Mouse (Mus musculus) MEL (cell line): ENCODE data around the gene Ino80. TPM values are rescaled to one million over a fixed set of nuclear protein-coding genes. Genes with fewer than 3 reads are reported as not detected.
A peak's percentile ranks its signal among the peaks of the same experiment; 100 is the strongest.

Experiments used
- DNase-seq: peaks from one replicate; pipeline ENCODE4 v3.0.0; 2011; ENCODE audit warnings: low read depth, low spot score
- H3K27ac ChIP-seq: 2 replicates; pipeline ENCODE4 v1.5.1; 2012; ENCODE audit warnings: low read depth, mild to moderate bottlenecking, control low read depth, low read length, moderate library complexity; ENCODE audit not compliant: control insufficient read depth
- H3K27me3 ChIP-seq, 2 experiments: fragments of 150-350 bp in 1 of 2; sonication (generic) in 1 of 2; 2 replicates each; pipeline ENCODE4 v1.6.1; 2012; ENCODE audit warnings: low read length in 2 of 2, mild to moderate bottlenecking in 2 of 2, improper control_type of control experiment in 1 of 2, moderate library complexity in 1 of 2; ENCODE audit not compliant: insufficient read depth in 2 of 2, control insufficient read depth in 1 of 2
- H3K36me3 ChIP-seq, 2 experiments: 2 replicates each; pipeline ENCODE4 v1.6.1; 2012 to 2014; ENCODE audit warnings: low read length in 2 of 2, improper control_type of control experiment in 1 of 2, inconsistent platforms in 1 of 2, mild to moderate bottlenecking in 1 of 2; ENCODE audit not compliant: insufficient read depth in 2 of 2, control insufficient read depth in 1 of 2
- H3K4me1 ChIP-seq, 2 experiments: fragments of 150-350 bp in 1 of 2; sonication (generic) in 1 of 2; 2 replicates each; pipeline ENCODE4 v1.6.1; 2012; ENCODE audit warnings: low read length in 2 of 2, improper control_type of control experiment in 1 of 2, mild to moderate bottlenecking in 1 of 2; ENCODE audit not compliant: insufficient read depth in 2 of 2, control insufficient read depth in 1 of 2
- H3K4me3 ChIP-seq, 2 experiments: fragments of 150-350 bp in 1 of 2; sonication (generic) in 1 of 2; 2 replicates each; pipeline ENCODE4 v1.5.1; 2012; ENCODE audit warnings: low read depth in 2 of 2, low read length in 2 of 2, mild to moderate bottlenecking in 2 of 2, moderate library complexity in 2 of 2, control low read depth in 1 of 2, improper control_type of control experiment in 1 of 2; ENCODE audit not compliant: control insufficient read depth in 1 of 2, insufficient read depth in 1 of 2
- H3K79me2 ChIP-seq: 2 replicates; pipeline ENCODE4 v1.6.1; 2012; ENCODE audit warnings: mild to moderate bottlenecking, low read length, moderate library complexity; ENCODE audit not compliant: control insufficient read depth, poor library complexity, insufficient read depth
- H3K9ac ChIP-seq: 2 replicates; pipeline ENCODE4 v1.6.1; 2012; ENCODE audit warnings: low read depth, mild to moderate bottlenecking, control low read depth, low read length, moderate library complexity; ENCODE audit not compliant: control insufficient read depth, poor library complexity, severe bottlenecking
- H3K9me3 ChIP-seq: fragments of 150-350 bp; sonication (generic); replicated peaks from 2 replicates; pipeline ENCODE4 v1.6.1; 2012; ENCODE audit warnings: mild to moderate bottlenecking, low read length, improper control_type of control experiment, moderate library complexity; ENCODE audit not compliant: insufficient read depth
- CHD1 ChIP-seq: IDR thresholded peaks from 2 replicates; pipeline ENCODE4 v1.6.1; 2012; ENCODE audit warnings: low read depth, mild to moderate bottlenecking, inconsistent platforms, low read length, improper control_type of control experiment
- CHD2 ChIP-seq: IDR thresholded peaks from 2 replicates; pipeline ENCODE4 v1.6.1; 2011; ENCODE audit warnings: low read length, improper control_type of control experiment
- E2F4 ChIP-seq: IDR thresholded peaks from 2 replicates; pipeline ENCODE4 v1.6.1; 2011; ENCODE audit warnings: low read depth, low read length, improper control_type of control experiment, borderline replicate concordance
- GABPA ChIP-seq: IDR thresholded peaks from 2 replicates; pipeline ENCODE4 v1.6.1; 2012; ENCODE audit warnings: low read depth, mild to moderate bottlenecking, inconsistent platforms, low read length, improper control_type of control experiment, moderate library complexity
- GATA1 ChIP-seq: IDR thresholded peaks from 2 replicates; pipeline ENCODE4 v1.6.1; 2011; ENCODE audit warnings: low read depth, low read length, improper control_type of control experiment
- HCFC1 ChIP-seq: IDR thresholded peaks from 2 replicates; pipeline ENCODE4 v1.6.1; 2012; ENCODE audit warnings: low read depth, mild to moderate bottlenecking, inconsistent platforms, low read length, improper control_type of control experiment, moderate library complexity
- JUND ChIP-seq: IDR thresholded peaks from 2 replicates; pipeline ENCODE4 v1.6.1; 2011; ENCODE audit warnings: low read depth, mild to moderate bottlenecking, improper control_type of control experiment, low read length
- KAT2A ChIP-seq: conservative IDR thresholded peaks from 2 replicates; pipeline ENCODE4 v1.6.1; 2012; ENCODE audit warnings: low read depth, low read length, improper control_type of control experiment, inconsistent platforms
- MAX ChIP-seq: IDR thresholded peaks from 2 replicates; pipeline ENCODE4 v1.6.1; 2011; ENCODE audit warnings: low read length, improper control_type of control experiment
- MAZ ChIP-seq: IDR thresholded peaks from 2 replicates; pipeline ENCODE4 v1.6.1; 2012; ENCODE audit warnings: low read depth, mild to moderate bottlenecking, inconsistent platforms, low read length, improper control_type of control experiment
- MEF2A ChIP-seq: IDR thresholded peaks from 2 replicates; pipeline ENCODE4 v1.6.1; 2014; ENCODE audit warnings: low read depth, mild to moderate bottlenecking, inconsistent platforms, low read length, improper control_type of control experiment; ENCODE audit not compliant: poor library complexity, insufficient replicate concordance, severe bottlenecking; ENCODE audit errors: extremely low read depth
- MXI1 ChIP-seq: IDR thresholded peaks from 2 replicates; pipeline ENCODE4 v1.6.1; 2011; ENCODE audit warnings: mild to moderate bottlenecking, low read depth, low read length, improper control_type of control experiment
- MYB ChIP-seq: IDR thresholded peaks from 2 replicates; pipeline ENCODE4 v1.6.1; 2011; ENCODE audit warnings: mild to moderate bottlenecking, low read depth, low read length, improper control_type of control experiment
- MYC ChIP-seq: IDR thresholded peaks from 2 replicates; pipeline ENCODE4 v1.6.1; 2011; ENCODE audit warnings: low read depth, mild to moderate bottlenecking, low read length, improper control_type of control experiment, moderate library complexity
- NELFE ChIP-seq: IDR thresholded peaks from 2 replicates; pipeline ENCODE4 v1.6.1; 2011; ENCODE audit warnings: low read depth, low read length, improper control_type of control experiment
- TBP ChIP-seq: IDR thresholded peaks from 2 replicates; pipeline ENCODE4 v1.8.0; 2011; ENCODE audit warnings: low read depth, low read length, improper control_type of control experiment
- TCF12 ChIP-seq: IDR thresholded peaks from 2 replicates; pipeline ENCODE4 v1.6.1; 2014; ENCODE audit warnings: low read depth, mild to moderate bottlenecking, inconsistent platforms, low read length, improper control_type of control experiment, moderate library complexity
- USF1 ChIP-seq: IDR thresholded peaks from 2 replicates; pipeline ENCODE4 v1.6.1; 2014; ENCODE audit warnings: low read depth, mild to moderate bottlenecking, inconsistent platforms, low read length, improper control_type of control experiment, moderate library complexity
- USF2 ChIP-seq, 2 experiments: IDR thresholded peaks; 2 replicates each; pipeline ENCODE4 v1.6.1; 2011 to 2012; ENCODE audit warnings: improper control_type of control experiment in 2 of 2, low read length in 2 of 2, borderline replicate concordance in 1 of 2, inconsistent platforms in 1 of 2, low read depth in 1 of 2, mild to moderate bottlenecking in 1 of 2; ENCODE audit not compliant: insufficient read depth in 1 of 2
- ZNF384 ChIP-seq: IDR thresholded peaks from 2 replicates; pipeline ENCODE4 v1.6.1; 2012; ENCODE audit warnings: low read depth, mild to moderate bottlenecking, inconsistent platforms, low read length, improper control_type of control experiment
- polyA plus RNA-seq, 2 experiments: library from polyadenylated mRNA; stranded (reverse) in 1 of 2; unstranded in 1 of 2; fragments of >175 nt in 1 of 2; fragments of >200 nt in 1 of 2; gene quantifications; 2 replicates each; pipeline versions ENCODE4 v1.2.1 to v1.2.4; 2012; ENCODE audit warnings: low replicate concordance in 2 of 2, low read depth in 1 of 2; ENCODE audit not compliant: insufficient read length in 2 of 2, insufficient read depth in 1 of 2, missing spikeins in 1 of 2
- total RNA-seq: library from RNA; depleted of rRNA; stranded (reverse); fragments of 300-350 nt; gene quantifications from 2 replicates; pipeline ENCODE4 v1.2.3, GENCODE M21; 2012

Gene Ino80
- total and polyA plus RNA-seq, 3 experiments, result 13.9 to 37.9 (median 23.1) TPM

- Histone ChIP-seq H3K36me3 (no peaks in the 10 kb centered on the region; a peak in 1 of 4 replicates), H3K9me3 (no peaks in the 10 kb centered on the region), H3K27ac (no peak overlapping the region), H3K4me1 (no peaks in the 10 kb centered on the region)
- DNase-seq, result no peak
- TF ChIP-seq MAZ, result no peak
- no peak for TF ChIP-seq MXI1
- no peak for TF ChIP-seq KAT2A
- no peak for TF ChIP-seq NELFE
- 0 out of 2 replicates have a peak, but pooled peaks have one; percentile 16 for TF ChIP-seq ZNF384
- TF ChIP-seq CHD1, result no peak
- TF ChIP-seq GATA1, result no peak
- TF ChIP-seq, all 39 proteins: peak for 1
- no peaks in the 10 kb centered on the region for H3K27me3 ChIP-seq
- H3K79me2 ChIP-seq, result no peaks in the 10 kb centered on the region
- H3K9ac ChIP-seq, result no peak overlapping the region
- H3K4me3 ChIP-seq, result no peak overlapping the region
Observed at GRCm38 (mm10) chr2:119486488-119486887, 9.0 kb upstream of the Ino80 start.

GRCm38 (mm10) chr2:119482307-119482706 is 4.8 kb upstream of the Ino80 start:
- no peaks in the 10 kb centered on the region; a peak in 1 of 4 replicates for H3K4me1 ChIP-seq
- no peak for DNase-seq
- no peaks in the 10 kb centered on the region for H3K27me3 ChIP-seq
- H3K4me3 ChIP-seq, result no peak overlapping the region
- no peaks in the 10 kb centered on the region for H3K9me3 ChIP-seq
- no peak overlapping the region for H3K27ac ChIP-seq
- peaks cover 0 to 2% of the 10 kb centered on the region in 2 experiments; a peak in 1 of 4 replicates for H3K36me3 ChIP-seq
- H3K79me2 ChIP-seq, result peaks cover 5% of the 10 kb centered on the region; the same call in 1 of the 2 replicates
- TF ChIP-seq KAT2A (no peak), TBP (no peak), USF1 (no peak), MEF2A (no peak), CHD2 (no peak), NELFE (no peak), HCFC1 (no peak), GABPA (no peak), TCF12 (no peak), MXI1 (no peak), JUND (no peak), CHD1 (no peak), E2F4 (no peak), MYC (no peak), USF2 (IDR thresholded peaks at IDR 0.05; ENCODE audit: borderline replicate concordance in 1 of 2, insufficient read depth in 1 of 2, low read depth in 1 of 2, low read length in 2 of 2) (no peak), MAX (no peak), MYB (no peak)
- no peak overlapping the region for H3K9ac ChIP-seq
